Mouse (Mus musculus): ENCODE data around the gene Rtf1. TPM values are rescaled to one million over a fixed set of nuclear protein-coding genes. Genes with fewer than 3 reads are reported as not detected.

The Rtf1 gene
- polyA plus RNA-seq, 1 experiment, result 5.3 TPM

- H3K4me1 ChIP-seq (ENCODE audit: control insufficient read depth), result peaks cover 32% of the 10 kb centered on the region
- H3K27me3 ChIP-seq (ENCODE audit: control insufficient read depth), result peaks cover 6% of the 10 kb centered on the region
- H3K36me3 ChIP-seq (ENCODE audit: control insufficient read depth), result peaks cover 22% of the 10 kb centered on the region
- H3K4me3 ChIP-seq (replicated peaks), result peak overlapping the region; percentile 90
- H3K9me3 ChIP-seq (ENCODE audit: control insufficient read depth, low read length), result no peaks in the 10 kb centered on the region
- no peak for TF ChIP-seq GATA1 (IDR thresholded peaks at IDR 0.05; ENCODE audit: low read length)
- TF ChIP-seq TAL1 (IDR thresholded peaks at IDR 0.05; ENCODE audit: low read length), result no peak
These were observed 963 bp downstream of the Rtf1 start for GRCm38 (mm10) chr2:119675831-119676230.

GRCm38 (mm10) chr2:119683706-119684105 is 8.8 kb downstream of the Rtf1 start:
- H3K9me3 ChIP-seq (ENCODE audit: control insufficient read depth, low read length), result no peaks in the 10 kb centered on the region
- peaks cover 3% of the 10 kb centered on the region for H3K4me1 ChIP-seq (ENCODE audit: control insufficient read depth)
- no peak overlapping the region for H3K4me3 ChIP-seq (replicated peaks)
- TF ChIP-seq GATA1 (IDR thresholded peaks at IDR 0.05; ENCODE audit: low read length), result no peak
- no peak for TF ChIP-seq TAL1 (IDR thresholded peaks at IDR 0.05; ENCODE audit: low read length)
- peaks cover 48% of the 10 kb centered on the region for H3K36me3 ChIP-seq (ENCODE audit: control insufficient read depth)
- H3K27me3 ChIP-seq (ENCODE audit: control insufficient read depth), result no peaks in the 10 kb centered on the region

- Histone ChIP-seq H3K4me3 (replicated peaks) (no peak overlapping the region), H3K9me3 (ENCODE audit: control insufficient read depth, low read length) (no peaks in the 10 kb centered on the region), H3K4me1 (ENCODE audit: control insufficient read depth) (peaks cover 1% of the 10 kb centered on the region; the same call in 1 of the 2 replicates), H3K36me3 (ENCODE audit: control insufficient read depth) (peaks cover 36% of the 10 kb centered on the region), H3K27me3 (ENCODE audit: control insufficient read depth) (no peaks in the 10 kb centered on the region)
- TF ChIP-seq GATA1 (IDR thresholded peaks at IDR 0.05; ENCODE audit: low read length) (no peak), TAL1 (IDR thresholded peaks at IDR 0.05; ENCODE audit: low read length) (no peak)
These were observed 17.3 kb downstream of the Rtf1 start for GRCm38 (mm10) chr2:119692003-119692701.

GRCm38 (mm10) chr2:119694826-119695225 is 20.0 kb downstream of the Rtf1 start:
- Histone ChIP-seq H3K36me3 (ENCODE audit: control insufficient read depth) (peaks cover 28% of the 10 kb centered on the region), H3K4me3 (replicated peaks) (no peak overlapping the region), H3K27me3 (ENCODE audit: control insufficient read depth) (no peaks in the 10 kb centered on the region), H3K9me3 (ENCODE audit: control insufficient read depth, low read length) (no peaks in the 10 kb centered on the region), H3K4me1 (ENCODE audit: control insufficient read depth) (peaks cover 1% of the 10 kb centered on the region; the same call in 1 of the 2 replicates)
- TF ChIP-seq TAL1 (IDR thresholded peaks at IDR 0.05; ENCODE audit: low read length) (no peak), GATA1 (IDR thresholded peaks at IDR 0.05; ENCODE audit: low read length) (no peak)

GRCm38 (mm10) chr2:119696111-119696510 is 21.2 kb downstream of the Rtf1 start:
- Histone ChIP-seq H3K4me3 (replicated peaks) (no peak overlapping the region), H3K36me3 (ENCODE audit: control insufficient read depth) (peaks cover 28% of the 10 kb centered on the region), H3K27me3 (ENCODE audit: control insufficient read depth) (no peaks in the 10 kb centered on the region), H3K9me3 (ENCODE audit: control insufficient read depth, low read length) (no peaks in the 10 kb centered on the region), H3K4me1 (ENCODE audit: control insufficient read depth) (peaks cover 1% of the 10 kb centered on the region; the same call in 1 of the 2 replicates)
- TF ChIP-seq TAL1 (IDR thresholded peaks at IDR 0.05; ENCODE audit: low read length) (no peak), GATA1 (IDR thresholded peaks at IDR 0.05; ENCODE audit: low read length) (no peak)

- H3K9me3 ChIP-seq (ENCODE audit: control insufficient read depth, low read length), result no peaks in the 10 kb centered on the region
- no peaks in the 10 kb centered on the region for H3K27me3 ChIP-seq (ENCODE audit: control insufficient read depth)
- H3K4me3 ChIP-seq (replicated peaks), result no peak overlapping the region
- no peak for TF ChIP-seq GATA1 (IDR thresholded peaks at IDR 0.05; ENCODE audit: low read length)
- no peak for TF ChIP-seq TAL1 (IDR thresholded peaks at IDR 0.05; ENCODE audit: low read length)
- H3K4me1 ChIP-seq (ENCODE audit: control insufficient read depth), result no peaks in the 10 kb centered on the region
- H3K36me3 ChIP-seq (ENCODE audit: control insufficient read depth), result peaks cover 23% of the 10 kb centered on the region
These were observed 23.6 kb downstream of the Rtf1 start for GRCm38 (mm10) chr2:119698472-119698871.

GRCm38 (mm10) chr2:119699962-119700361 is 25.1 kb downstream of the Rtf1 start:
- no peaks in the 10 kb centered on the region for H3K27me3 ChIP-seq (ENCODE audit: control insufficient read depth)
- H3K36me3 ChIP-seq (ENCODE audit: control insufficient read depth), result peaks cover 25% of the 10 kb centered on the region
- TF ChIP-seq TAL1 (IDR thresholded peaks at IDR 0.05; ENCODE audit: low read length) (no peak), GATA1 (IDR thresholded peaks at IDR 0.05; ENCODE audit: low read length) (no peak)
- no peaks in the 10 kb centered on the region for H3K9me3 ChIP-seq (ENCODE audit: control insufficient read depth, low read length)
- H3K4me1 ChIP-seq (ENCODE audit: control insufficient read depth), result no peaks in the 10 kb centered on the region
- H3K4me3 ChIP-seq (replicated peaks), result no peak overlapping the region

- Histone ChIP-seq H3K36me3 (ENCODE audit: control insufficient read depth) (peaks cover 46% of the 10 kb centered on the region), H3K9me3 (ENCODE audit: control insufficient read depth, low read length) (no peaks in the 10 kb centered on the region), H3K27me3 (ENCODE audit: control insufficient read depth) (no peaks in the 10 kb centered on the region), H3K4me3 (replicated peaks) (no peak overlapping the region), H3K4me1 (ENCODE audit: control insufficient read depth) (no peaks in the 10 kb centered on the region)
- no peak for TF ChIP-seq TAL1 (IDR thresholded peaks at IDR 0.05; ENCODE audit: low read length)
- TF ChIP-seq GATA1 (IDR thresholded peaks at IDR 0.05; ENCODE audit: low read length), result no peak
These were observed 28.3 kb downstream of the Rtf1 start for GRCm38 (mm10) chr2:119703171-119703570.

- H3K4me1 ChIP-seq (ENCODE audit: control insufficient read depth), result no peaks in the 10 kb centered on the region
- no peak overlapping the region for H3K4me3 ChIP-seq (replicated peaks)
- peaks cover 66% of the 10 kb centered on the region for H3K36me3 ChIP-seq (ENCODE audit: control insufficient read depth)
- no peaks in the 10 kb centered on the region for H3K27me3 ChIP-seq (ENCODE audit: control insufficient read depth)
- TF ChIP-seq TAL1 (IDR thresholded peaks at IDR 0.05; ENCODE audit: low read length) (no peak), GATA1 (IDR thresholded peaks at IDR 0.05; ENCODE audit: low read length) (no peak)
- no peaks in the 10 kb centered on the region for H3K9me3 ChIP-seq (ENCODE audit: control insufficient read depth, low read length)
These were observed 32.8 kb downstream of the Rtf1 start for GRCm38 (mm10) chr2:119707676-119708075.

Data from erythroblast, embryonic 14.5 days (primary cell).